Mouse (Mus musculus) heart, postnatal 0 days (tissue): ENCODE data around the gene Gm8453.
"Not testable (repeated sequence)": the region's sequence is repeated elsewhere in the genome, so short reads cannot be mapped to it uniquely, and the experiment has no call there.

ENCODE experiments used
- CTCF ChIP-seq: IDR thresholded peaks from 2 replicates; pipeline ENCODE4 v1.5.1; 2016; ENCODE audit warnings: antibody characterized with exemption, control low read depth, low read depth
- EP300 ChIP-seq: IDR thresholded peaks from 2 replicates; pipeline ENCODE4 v1.6.1; 2016; ENCODE audit warnings: antibody characterized with exemption, low read depth

DNA sequence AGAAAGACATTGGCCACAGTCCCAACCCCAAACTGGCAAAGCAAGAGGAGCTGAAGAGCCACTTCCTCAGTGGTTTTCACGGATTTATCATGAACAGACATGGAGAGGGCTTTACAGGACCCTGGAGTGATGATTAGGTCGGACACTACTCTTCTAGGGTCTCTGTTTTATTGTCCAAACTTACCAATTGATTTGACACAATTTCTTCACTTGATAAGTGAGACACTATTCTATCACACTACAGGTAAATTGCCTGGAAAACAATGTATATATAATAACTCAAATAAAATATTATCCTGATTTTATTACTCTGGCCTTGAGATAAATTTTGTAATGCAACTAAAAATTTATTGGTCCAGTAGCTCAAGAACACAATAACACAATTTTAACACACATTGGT, at the start of gene Gm8453:
- TF ChIP-seq CTCF, EP300: not testable (repeated sequence)
